In the genomic region with DNA sequence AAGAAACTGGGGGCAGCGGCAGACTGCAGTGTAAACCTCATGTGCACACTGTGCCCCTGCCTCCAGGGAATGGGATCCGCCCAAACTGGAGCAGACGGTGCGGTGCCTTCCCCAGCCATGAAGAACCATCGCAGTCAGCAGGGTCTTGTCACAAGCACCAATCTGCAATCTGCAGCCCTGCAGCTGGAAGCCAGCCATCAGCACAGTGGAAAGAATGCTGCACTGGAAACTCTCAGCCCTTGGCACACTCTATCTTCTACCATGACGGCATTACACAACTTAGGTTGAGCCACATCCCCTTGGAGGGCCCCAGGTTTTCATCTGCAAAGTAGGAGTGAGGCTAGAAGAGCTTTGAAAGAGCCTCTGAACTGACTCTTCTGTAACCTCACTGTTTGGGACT, we compare ENCODE assay signal across 8 mouse cellular contexts.
DNase-seq lines count a peak whose midpoint lies in the region; ATAC-seq lines count a peak whose summit lies in the region.

No protein-coding gene starts in this region.

- ATAC-seq in forebrain, embryonic 13.5 days: peak; percentile 62; the same call in 1 of the 2 replicates
- ATAC-seq in kidney, embryonic 15.5 days (replicated peaks; ENCODE audit: low FRiP score): no peak
- no peak for ATAC-seq in activated CD4-positive, CD25-positive, alpha-beta regulatory T cell, adult 4 months

- H3K36me3 ChIP-seq in forebrain, embryonic 13.5 days (ENCODE audit: poor library complexity, severe bottlenecking): no peaks in the 10 kb centered on the region
- H3K36me3 ChIP-seq in forebrain, embryonic 10.5 days (replicated peaks): no peaks in the 10 kb centered on the region
- H3K36me3 ChIP-seq in kidney, embryonic 15.5 days: no peaks in the 10 kb centered on the region

- H3K4me1 ChIP-seq in forebrain, embryonic 13.5 days: no peaks in the 10 kb centered on the region
- no peaks in the 10 kb centered on the region for H3K4me1 ChIP-seq in forebrain, embryonic 10.5 days
- peaks cover 21% of the 10 kb centered on the region for H3K4me1 ChIP-seq in kidney, embryonic 15.5 days

- no peaks in the 10 kb centered on the region for H3K9me3 ChIP-seq in forebrain, embryonic 13.5 days (replicated peaks)
- no peaks in the 10 kb centered on the region for H3K9me3 ChIP-seq in forebrain, embryonic 10.5 days
- H3K9me3 ChIP-seq in kidney, embryonic 15.5 days (replicated peaks): no peaks in the 10 kb centered on the region

- no peak overlapping the region for H3K27ac ChIP-seq in forebrain, embryonic 13.5 days
- H3K27ac ChIP-seq in forebrain, embryonic 10.5 days: no peak overlapping the region
- H3K27ac ChIP-seq in kidney, embryonic 15.5 days: 0 out of 2 replicates have a peak overlapping the region, but pooled peaks have one; percentile 15

- no peak overlapping the region for H3K4me3 ChIP-seq in forebrain, embryonic 13.5 days
- H3K4me3 ChIP-seq in forebrain, embryonic 10.5 days: no peak overlapping the region
- H3K4me3 ChIP-seq in kidney, embryonic 15.5 days (replicated peaks): no peak overlapping the region

- WGBS in forebrain, embryonic 13.5 days: 70% methylated on average over 6 of the region's 6 CpGs
- 87% methylated on average over 6 of the region's 6 CpGs for WGBS in forebrain, embryonic 10.5 days
- WGBS in kidney, embryonic 15.5 days: 54% methylated on average over 6 of the region's 6 CpGs

- no peaks in the 10 kb centered on the region for H3K27me3 ChIP-seq in forebrain, embryonic 13.5 days
- no peaks in the 10 kb centered on the region for H3K27me3 ChIP-seq in forebrain, embryonic 10.5 days (ENCODE audit: poor library complexity, severe bottlenecking)
- H3K27me3 ChIP-seq in kidney, embryonic 15.5 days: no peaks in the 10 kb centered on the region

- H3K4me2 ChIP-seq in forebrain, embryonic 13.5 days: no peak overlapping the region
- H3K4me2 ChIP-seq in kidney, embryonic 15.5 days: no peak overlapping the region

- DNase-seq in forebrain, embryonic 10.5 days (ENCODE audit: extremely low spot score, low spot score): no peak
- DNase-seq in adrenal gland, adult 2 months: peak; percentile 80
- peak; percentile 83 to 84 for DNase-seq in heart, adult 18-20 months
- DNase-seq in lung, postnatal 4 days: peak; percentile 86 to 94
- DNase-seq in frontal cortex, adult 2 months (ENCODE audit: extremely low spot score in 1 of 2, low spot score in 1 of 2): no peak

- no peak overlapping the region for H3K9ac ChIP-seq in forebrain, embryonic 13.5 days
- no peak overlapping the region for H3K9ac ChIP-seq in kidney, embryonic 15.5 days

Comparison
In these comparisons a context has a peak if more than half of its experiments do, and no peak if none do; other contexts are left out.
1. DNase-seq: peak in adrenal gland, adult 2 months (single experiment), heart, adult 18-20 months (2 of 2) and lung, postnatal 4 days (2 of 2); none in forebrain, embryonic 10.5 days (single experiment) and frontal cortex, adult 2 months (0 of 2).